Mouse (Mus musculus): ENCODE measurements around the gene Iyd.
"Not testable (repeated sequence)": the region's sequence is repeated elsewhere in the genome, so short reads cannot be mapped to it uniquely, and the experiment has no call there.

The Iyd gene

GRCm38 (mm10) chr10:3540003-3540827 is at the start of gene Iyd:
Gene Iyd (plus strand): TSS chr10:3540240.
- in situ Hi-C loops (cut with MboI; ENCODE audit: low pct_unique_long_range_greater_than_20kb in 1 of 2, low sequenced_read_pairs in 2 of 2, unreplicated experiment in 1 of 2), result no loop called here

DNA sequence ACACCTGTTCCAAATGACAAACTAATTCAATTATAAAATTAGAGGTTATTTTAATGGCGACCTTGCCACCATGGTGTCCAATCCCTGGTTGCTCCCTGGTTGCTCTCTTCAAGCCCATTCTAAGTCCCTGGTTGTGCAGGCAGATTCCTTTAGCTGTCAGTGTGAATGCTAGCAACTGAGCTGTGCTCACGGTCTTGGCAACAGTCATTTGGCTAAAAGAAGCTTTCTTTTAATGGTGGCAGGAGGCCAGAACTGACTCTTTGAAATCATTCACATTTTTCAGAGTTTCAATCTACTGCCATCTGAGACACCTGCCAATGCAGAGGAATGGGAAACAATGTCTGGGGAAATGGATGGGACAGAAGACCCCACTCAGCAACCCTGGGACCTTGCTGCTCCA is 43.2 kb upstream of the Iyd start:
- in situ Hi-C loops (cut with MboI; ENCODE audit: low pct_unique_long_range_greater_than_20kb in 1 of 2, low sequenced_read_pairs in 2 of 2, unreplicated experiment in 1 of 2), result no loop called here

GRCm38 (mm10) chr10:3500846-3501245 is 39.2 kb upstream of the Iyd start:
- in situ Hi-C loops (cut with MboI; ENCODE audit: low pct_unique_long_range_greater_than_20kb in 1 of 2, low sequenced_read_pairs in 2 of 2, unreplicated experiment in 1 of 2), result not testable (repeated sequence)

- in situ Hi-C loops (cut with MboI; ENCODE audit: low pct_unique_long_range_greater_than_20kb in 1 of 2, low sequenced_read_pairs in 2 of 2, unreplicated experiment in 1 of 2), result no loop called here
Observed at GRCm38 (mm10) chr10:3507484-3508221, 32.4 kb upstream of the Iyd start.

- in situ Hi-C loops (cut with MboI; ENCODE audit: low pct_unique_long_range_greater_than_20kb in 1 of 2, low sequenced_read_pairs in 2 of 2, unreplicated experiment in 1 of 2), result no loop called here
Observed at GRCm38 (mm10) chr10:3508222-3508588, 31.8 kb upstream of the Iyd start.

- in situ Hi-C loops (cut with MboI; ENCODE audit: low pct_unique_long_range_greater_than_20kb in 1 of 2, low sequenced_read_pairs in 2 of 2, unreplicated experiment in 1 of 2), result no loop called here
Observed at GRCm38 (mm10) chr10:3508746-3509145, 31.3 kb upstream of the Iyd start.

DNA sequence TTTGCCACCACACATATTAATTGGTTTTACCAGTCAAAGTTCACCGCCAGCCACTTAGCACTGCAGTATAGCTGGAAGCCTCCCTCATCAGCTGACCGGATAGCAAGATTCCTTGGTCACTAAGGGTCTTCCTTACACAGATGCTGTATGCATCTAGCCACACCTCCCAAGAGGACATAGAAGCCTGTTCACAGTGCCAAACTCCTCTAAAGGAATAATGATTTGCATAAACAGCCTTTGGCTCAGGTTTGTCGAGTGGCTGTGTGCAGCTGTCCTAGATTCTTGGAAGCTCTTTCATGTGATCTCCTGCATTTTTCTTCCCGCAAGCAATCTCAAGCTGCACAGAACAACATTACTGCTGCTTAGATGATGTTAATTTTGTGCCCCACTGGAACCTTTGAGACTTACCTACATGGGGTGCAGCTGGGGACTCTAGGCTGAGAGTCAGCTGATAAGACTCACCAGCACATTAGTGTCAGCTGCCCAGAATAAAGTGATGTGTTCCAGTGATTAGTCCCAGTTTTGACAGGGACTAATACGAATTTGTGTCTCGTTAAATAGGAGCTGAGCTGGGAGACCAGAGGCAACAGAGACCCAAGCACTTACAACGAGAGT is 30.3 kb upstream of the Iyd start:
- in situ Hi-C loops (cut with MboI; ENCODE audit: low pct_unique_long_range_greater_than_20kb in 1 of 2, low sequenced_read_pairs in 2 of 2, unreplicated experiment in 1 of 2), result no loop called here

GRCm38 (mm10) chr10:3510486-3510885 is 29.6 kb upstream of the Iyd start:
- in situ Hi-C loops (cut with MboI; ENCODE audit: low pct_unique_long_range_greater_than_20kb in 1 of 2, low sequenced_read_pairs in 2 of 2, unreplicated experiment in 1 of 2), result no loop called here

GRCm38 (mm10) chr10:3511401-3511800 is 28.6 kb upstream of the Iyd start:
- in situ Hi-C loops (cut with MboI; ENCODE audit: low pct_unique_long_range_greater_than_20kb in 1 of 2, low sequenced_read_pairs in 2 of 2, unreplicated experiment in 1 of 2), result no loop called here

DNA sequence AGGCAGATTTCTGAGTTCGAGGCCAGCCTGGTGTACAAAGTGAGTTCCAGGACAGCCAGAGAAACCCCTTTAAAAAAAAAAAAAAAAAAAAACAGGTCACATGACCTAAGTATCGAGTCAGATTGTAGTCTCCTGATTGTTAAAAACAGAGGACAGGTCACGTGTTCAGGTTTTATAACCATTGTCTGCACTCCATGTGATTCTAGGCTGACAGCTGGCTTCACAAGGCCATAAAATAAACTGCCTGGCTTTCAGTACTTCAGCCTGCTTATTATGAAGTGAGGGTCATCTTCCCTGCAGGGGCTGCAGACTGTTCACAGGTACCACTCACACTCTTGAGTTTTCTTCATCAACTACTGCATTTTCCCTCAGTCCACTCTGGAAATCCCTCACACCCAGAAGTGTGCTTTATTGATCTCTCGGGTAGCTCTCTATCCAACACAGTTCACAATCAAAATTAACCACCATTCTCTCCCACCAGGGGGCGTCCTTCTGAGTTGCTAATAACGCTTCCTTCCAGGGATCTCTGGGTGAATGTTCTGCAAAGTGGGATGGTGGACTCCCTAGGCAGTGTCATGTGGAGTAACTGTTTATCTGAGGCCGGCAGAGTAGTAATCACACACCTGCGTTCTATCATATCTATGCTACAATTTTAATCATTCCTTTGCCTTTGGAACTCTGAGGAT is 27.3 kb upstream of the Iyd start:
- in situ Hi-C loops (cut with MboI; ENCODE audit: low pct_unique_long_range_greater_than_20kb in 1 of 2, low sequenced_read_pairs in 2 of 2, unreplicated experiment in 1 of 2), result no loop called here

DNA sequence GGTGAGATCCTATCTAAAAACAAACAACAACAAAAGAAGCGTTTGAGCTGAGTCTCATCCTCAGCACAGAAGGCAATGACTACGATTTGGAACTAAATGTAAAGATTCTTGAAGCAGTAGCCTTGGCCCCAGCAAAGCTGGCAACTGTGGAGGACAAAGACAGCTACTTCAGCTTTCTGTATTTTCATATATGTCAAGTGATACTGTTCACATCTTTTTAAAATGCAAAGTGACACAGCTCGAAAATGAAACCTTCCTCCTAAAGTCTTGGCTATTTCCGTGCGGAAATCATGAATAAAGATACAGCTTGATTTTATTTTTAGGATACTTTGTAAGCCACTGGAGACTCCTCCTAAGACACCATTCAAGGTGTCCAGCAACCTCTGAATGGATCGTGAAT is 26.1 kb upstream of the Iyd start:
- in situ Hi-C loops (cut with MboI; ENCODE audit: low pct_unique_long_range_greater_than_20kb in 1 of 2, low sequenced_read_pairs in 2 of 2, unreplicated experiment in 1 of 2), result no loop called here

DNA sequence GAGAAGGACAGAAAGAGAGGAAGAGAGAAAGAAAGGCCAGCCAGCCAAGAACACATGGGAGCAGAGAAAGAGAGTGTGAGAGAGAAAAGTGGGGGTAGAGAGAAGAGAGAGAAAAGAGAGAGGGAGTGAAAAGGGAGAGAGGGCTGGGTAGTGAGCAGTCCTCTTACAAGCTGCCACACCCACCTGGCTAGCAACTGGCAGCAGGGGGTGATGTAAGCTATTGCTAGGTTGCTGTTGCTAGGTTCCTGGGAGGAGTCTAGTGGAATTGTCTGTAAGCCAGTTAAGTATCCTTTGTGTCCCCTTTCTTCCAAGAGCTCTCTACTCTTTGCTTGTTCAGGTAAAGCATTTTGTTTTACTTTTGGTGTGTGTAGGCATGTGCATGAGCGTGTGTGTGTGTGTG is 25.4 kb upstream of the Iyd start:
- in situ Hi-C loops (cut with MboI; ENCODE audit: low pct_unique_long_range_greater_than_20kb in 1 of 2, low sequenced_read_pairs in 2 of 2, unreplicated experiment in 1 of 2), result no loop called here

- in situ Hi-C loops (cut with MboI; ENCODE audit: low pct_unique_long_range_greater_than_20kb in 1 of 2, low sequenced_read_pairs in 2 of 2, unreplicated experiment in 1 of 2), result no loop called here
Observed at GRCm38 (mm10) chr10:3516442-3516841, 23.6 kb upstream of the Iyd start.

- in situ Hi-C loops (cut with MboI; ENCODE audit: low pct_unique_long_range_greater_than_20kb in 1 of 2, low sequenced_read_pairs in 2 of 2, unreplicated experiment in 1 of 2), result loop anchor here (10.0 kb wide), 1 partner anchor 188 kb away; no protein-coding TSS in a partner anchor
Observed at GRCm38 (mm10) chr10:3523044-3523793, 16.8 kb upstream of the Iyd start.

GRCm38 (mm10) chr10:3524513-3524912 is 15.5 kb upstream of the Iyd start:
- in situ Hi-C loops (cut with MboI; ENCODE audit: low pct_unique_long_range_greater_than_20kb in 1 of 2, low sequenced_read_pairs in 2 of 2, unreplicated experiment in 1 of 2), result loop anchor here (10.0 kb wide), 1 partner anchor 190 kb away; no protein-coding TSS in a partner anchor

- in situ Hi-C loops (cut with MboI; ENCODE audit: low pct_unique_long_range_greater_than_20kb in 1 of 2, low sequenced_read_pairs in 2 of 2, unreplicated experiment in 1 of 2), result loop anchor here (10.0 kb wide), 1 partner anchor 191 kb away; no protein-coding TSS in a partner anchor
Observed at GRCm38 (mm10) chr10:3525420-3526019, 14.5 kb upstream of the Iyd start.

DNA sequence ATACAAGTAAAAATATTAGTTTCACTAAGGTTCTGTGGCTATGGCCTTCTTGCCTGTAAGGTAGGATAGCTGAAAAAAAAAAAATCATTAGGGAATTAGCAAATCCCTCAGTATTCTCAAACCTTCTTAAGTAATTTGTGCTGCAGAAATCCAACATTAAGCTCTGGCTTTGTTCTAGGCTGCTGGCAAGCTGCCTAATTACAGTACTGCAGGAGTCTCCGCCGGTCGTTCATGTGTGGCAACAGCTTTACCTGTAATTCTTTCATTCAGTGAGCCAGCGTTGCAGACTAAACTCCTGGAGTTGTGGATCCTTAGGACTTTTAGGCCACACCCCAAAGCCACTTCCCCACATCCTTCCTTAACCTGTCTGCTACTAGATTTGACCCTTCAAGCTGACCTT is 10.2 kb upstream of the Iyd start:
- in situ Hi-C loops (cut with MboI; ENCODE audit: low pct_unique_long_range_greater_than_20kb in 1 of 2, low sequenced_read_pairs in 2 of 2, unreplicated experiment in 1 of 2), result loop anchor here (10.0 kb wide), 1 partner anchor 195 kb away; no protein-coding TSS in a partner anchor

DNA sequence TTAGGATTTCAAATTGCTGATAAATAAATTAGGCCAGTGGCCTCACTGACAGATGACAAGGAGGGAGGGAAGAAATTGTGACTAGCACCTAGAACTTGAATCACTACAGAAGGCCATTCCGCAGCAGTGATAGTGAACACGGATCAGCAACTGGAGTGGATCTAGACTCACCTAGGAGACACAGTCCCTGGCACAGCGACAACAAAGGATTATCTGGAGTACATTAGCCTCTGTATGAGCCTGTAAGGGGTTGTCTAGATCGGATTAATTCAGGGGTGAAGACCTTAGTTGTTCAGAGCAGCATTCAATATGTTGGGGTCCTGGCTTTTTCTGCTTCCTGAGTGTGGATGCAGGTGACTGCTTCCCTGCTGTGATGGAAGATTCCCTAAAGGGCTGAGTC is 9.4 kb upstream of the Iyd start:
- in situ Hi-C loops (cut with MboI; ENCODE audit: low pct_unique_long_range_greater_than_20kb in 1 of 2, low sequenced_read_pairs in 2 of 2, unreplicated experiment in 1 of 2), result no loop called here
